Mouse (Mus musculus): ENCODE results near the gene Ppp1r14d. TPM values are rescaled to one million over a fixed set of nuclear protein-coding genes. Genes with fewer than 3 reads are reported as not detected.
A peak's percentile ranks its signal among the peaks of the same experiment; 100 is the strongest.

The Ppp1r14d gene
- polyA plus RNA-seq, 2 experiments: not detected

- Histone ChIP-seq H3K4me2 (replicated peaks; ENCODE audit: low read depth, low read length, severe bottlenecking) (no peak overlapping the region), H3K9ac (ENCODE audit: low read depth, low read length, severe bottlenecking) (peak overlapping the region; percentile 34; the same call in 1 of the 2 replicates), H3K9me3 (ENCODE audit: control insufficient read depth, low read length) (no peaks in the 10 kb centered on the region), H3K4me1 (ENCODE audit: control insufficient read depth, insufficient read depth, low read length) (peaks cover 6% of the 10 kb centered on the region), H3K27ac (replicated peaks; ENCODE audit: low read depth, low read length) (0 out of 2 replicates have a peak overlapping the region, but pooled peaks have one; percentile 19), H3K36me3 (ENCODE audit: control insufficient read depth, insufficient read depth, low read length) (peaks cover 24% of the 10 kb centered on the region), H3K27me3 (ENCODE audit: control insufficient read depth, insufficient read depth, low read length) (no peaks in the 10 kb centered on the region), H3K4me3 (replicated peaks; ENCODE audit: low read length) (no peak overlapping the region)
- WGBS: 14% methylated on average over 13 of the region's 13 CpGs
- no peak for TF ChIP-seq POLR2A (IDR thresholded peaks at IDR 0.05; ENCODE audit: borderline replicate concordance, extremely low read depth, insufficient read depth, insufficient read length)
- DNase-seq (ENCODE audit: low spot score) (no peak), ATAC-seq (ENCODE audit: low FRiP score, low read depth) (no peak)
Observed at GRCm38 (mm10) chr2:119172862-119173576, 56.7 kb downstream of the Ppp1r14d start.

- ATAC-seq (ENCODE audit: low FRiP score, low read depth) (no peak), DNase-seq (ENCODE audit: low spot score) (no peak)
- Histone ChIP-seq H3K9ac (ENCODE audit: low read depth, low read length, severe bottlenecking) (0 out of 2 replicates have a peak overlapping the region, but pooled peaks have one; percentile 34), H3K27me3 (ENCODE audit: control insufficient read depth, insufficient read depth, low read length) (0 out of 2 replicates have a peak, but pooled peaks cover under 1% of the 10 kb centered on the region), H3K4me1 (ENCODE audit: control insufficient read depth, insufficient read depth, low read length) (peaks cover 10% of the 10 kb centered on the region), H3K4me2 (replicated peaks; ENCODE audit: low read depth, low read length, severe bottlenecking) (no peak overlapping the region), H3K36me3 (ENCODE audit: control insufficient read depth, insufficient read depth, low read length) (peaks cover 22% of the 10 kb centered on the region), H3K27ac (replicated peaks; ENCODE audit: low read depth, low read length) (no peak overlapping the region), H3K4me3 (replicated peaks; ENCODE audit: low read length) (no peak overlapping the region), H3K9me3 (ENCODE audit: control insufficient read depth, low read length) (no peaks in the 10 kb centered on the region)
- TF ChIP-seq POLR2A (IDR thresholded peaks at IDR 0.05; ENCODE audit: borderline replicate concordance, extremely low read depth, insufficient read depth, insufficient read length): no peak
- 80% methylated on average over 7 of the region's 7 CpGs for WGBS
Observed at GRCm38 (mm10) chr2:119172446-119172845, 57.3 kb downstream of the Ppp1r14d start.

- Histone ChIP-seq H3K27ac (replicated peaks; ENCODE audit: low read depth, low read length) (no peak overlapping the region), H3K36me3 (ENCODE audit: control insufficient read depth, insufficient read depth, low read length) (peaks cover 18% of the 10 kb centered on the region), H3K4me2 (replicated peaks; ENCODE audit: low read depth, low read length, severe bottlenecking) (no peak overlapping the region), H3K4me3 (replicated peaks; ENCODE audit: low read length) (no peak overlapping the region), H3K9me3 (ENCODE audit: control insufficient read depth, low read length) (no peaks in the 10 kb centered on the region), H3K27me3 (ENCODE audit: control insufficient read depth, insufficient read depth, low read length) (0 out of 2 replicates have a peak, but pooled peaks cover 6% of the 10 kb centered on the region), H3K4me1 (ENCODE audit: control insufficient read depth, insufficient read depth, low read length) (peaks cover 14% of the 10 kb centered on the region), H3K9ac (ENCODE audit: low read depth, low read length, severe bottlenecking) (no peak overlapping the region)
- no peak for ATAC-seq (ENCODE audit: low FRiP score, low read depth)
- WGBS: 62% methylated on average over 8 of the region's 8 CpGs
- no peak for TF ChIP-seq POLR2A (IDR thresholded peaks at IDR 0.05; ENCODE audit: borderline replicate concordance, extremely low read depth, insufficient read depth, insufficient read length)
- DNase-seq (ENCODE audit: low spot score): peak; percentile 36
Observed at GRCm38 (mm10) chr2:119171574-119171973, 58.1 kb downstream of the Ppp1r14d start.

- no peak overlapping the region for H3K4me3 ChIP-seq (replicated peaks; ENCODE audit: low read length)
- no peak overlapping the region for H3K9ac ChIP-seq (ENCODE audit: low read depth, low read length, severe bottlenecking)
- 0 out of 2 replicates have a peak, but pooled peaks cover 6% of the 10 kb centered on the region for H3K27me3 ChIP-seq (ENCODE audit: control insufficient read depth, insufficient read depth, low read length)
- no peak overlapping the region for H3K27ac ChIP-seq (replicated peaks; ENCODE audit: low read depth, low read length)
- 83% methylated on average over 2 of the region's 2 CpGs for WGBS
- H3K4me2 ChIP-seq (replicated peaks; ENCODE audit: low read depth, low read length, severe bottlenecking): no peak overlapping the region
- H3K4me1 ChIP-seq (ENCODE audit: control insufficient read depth, insufficient read depth, low read length): peaks cover 14% of the 10 kb centered on the region
- H3K9me3 ChIP-seq (ENCODE audit: control insufficient read depth, low read length): no peaks in the 10 kb centered on the region
- ATAC-seq (ENCODE audit: low FRiP score, low read depth) (no peak), DNase-seq (ENCODE audit: low spot score) (no peak)
- H3K36me3 ChIP-seq (ENCODE audit: control insufficient read depth, insufficient read depth, low read length): peaks cover 7% of the 10 kb centered on the region; the same call in 1 of the 2 replicates
- TF ChIP-seq POLR2A (IDR thresholded peaks at IDR 0.05; ENCODE audit: borderline replicate concordance, extremely low read depth, insufficient read depth, insufficient read length): no peak
Observed at GRCm38 (mm10) chr2:119170282-119170681, 59.4 kb downstream of the Ppp1r14d start.

Other genes with a start within 250 kb of the Ppp1r14d start
- gene Ccdc32, start 200.5 kb downstream of the Ppp1r14d start, polyA plus RNA-seq (2012; rRNA removed): 13.5 and 14.6 TPM in 2 replicates
- gene Ccdc32, start 200.5 kb downstream of the Ppp1r14d start, polyA plus RNA-seq (2014; fragmentation: Nextera tagmentation; extraction: Ambion mirVana): 21.5 and 23.5 TPM in 2 replicates
- gene Rpusd2, start 195.1 kb downstream of the Ppp1r14d start, polyA plus RNA-seq (2012; rRNA removed): 6.0 and 6.2 TPM in 2 replicates
- gene Rpusd2, start 195.1 kb downstream of the Ppp1r14d start, polyA plus RNA-seq (2014; fragmentation: Nextera tagmentation; extraction: Ambion mirVana): 3.6 and 3.8 TPM in 2 replicates
- gene Knl1, start 182.8 kb downstream of the Ppp1r14d start, polyA plus RNA-seq (2012; rRNA removed): 3.6 and 5.5 TPM in 2 replicates
- 34.5 and 37.1 TPM in 2 replicates for gene Knl1, start 182.8 kb downstream of the Ppp1r14d start, polyA plus RNA-seq (2014; fragmentation: Nextera tagmentation; extraction: Ambion mirVana)
- 37.6 and 38.6 TPM in 2 replicates for gene Rad51, start 117.1 kb downstream of the Ppp1r14d start, polyA plus RNA-seq (2012; rRNA removed)
- 41.5 and 44.7 TPM in 2 replicates for gene Rad51, start 117.1 kb downstream of the Ppp1r14d start, polyA plus RNA-seq (2014; fragmentation: Nextera tagmentation; extraction: Ambion mirVana)
- 25.4 and 27.4 TPM in 2 replicates for gene Rmdn3, start 72.9 kb downstream of the Ppp1r14d start, polyA plus RNA-seq (2012; rRNA removed)
- gene Rmdn3, start 72.9 kb downstream of the Ppp1r14d start, polyA plus RNA-seq (2014; fragmentation: Nextera tagmentation; extraction: Ambion mirVana): 38.9 and 40.7 TPM in 2 replicates
- gene Gchfr, start 62.1 kb downstream of the Ppp1r14d start, polyA plus RNA-seq (2012; rRNA removed): 5.6 and 6.2 TPM in 2 replicates
- 14.8 and 20.9 TPM in 2 replicates for gene Gchfr, start 62.1 kb downstream of the Ppp1r14d start, polyA plus RNA-seq (2014; fragmentation: Nextera tagmentation; extraction: Ambion mirVana)
- 0.05 and 0.15 TPM in 2 replicates for gene Gm14137, start 55.4 kb downstream of the Ppp1r14d start, polyA plus RNA-seq (2012; rRNA removed)
- 0.57 and 0.69 TPM in 2 replicates for gene Gm14137, start 55.4 kb downstream of the Ppp1r14d start, polyA plus RNA-seq (2014; fragmentation: Nextera tagmentation; extraction: Ambion mirVana)
- 88.0 and 97.9 TPM in 2 replicates for gene Zfyve19, start 21.3 kb downstream of the Ppp1r14d start, polyA plus RNA-seq (2012; rRNA removed)
- 46.3 and 52.1 TPM in 2 replicates for gene Zfyve19, start 21.3 kb downstream of the Ppp1r14d start, polyA plus RNA-seq (2014; fragmentation: Nextera tagmentation; extraction: Ambion mirVana)
- 18.1 and 33.1 TPM in 2 replicates for gene Dnajc17, start 21.1 kb downstream of the Ppp1r14d start, polyA plus RNA-seq (2012; rRNA removed)
- 18.0 and 20.5 TPM in 2 replicates for gene Dnajc17, start 21.1 kb downstream of the Ppp1r14d start, polyA plus RNA-seq (2014; fragmentation: Nextera tagmentation; extraction: Ambion mirVana)
- gene Spint1, start 7.5 kb upstream of the Ppp1r14d start, polyA plus RNA-seq (2012; rRNA removed): 9.2 and 11.6 TPM in 2 replicates
- gene Spint1, start 7.5 kb upstream of the Ppp1r14d start, polyA plus RNA-seq (2014; fragmentation: Nextera tagmentation; extraction: Ambion mirVana): 18.2 and 19.5 TPM in 2 replicates
- 4.5 and 6.8 TPM in 2 replicates for gene Rhov, start 41.4 kb upstream of the Ppp1r14d start, polyA plus RNA-seq (2012; rRNA removed)
- gene Rhov, start 41.4 kb upstream of the Ppp1r14d start, polyA plus RNA-seq (2014; fragmentation: Nextera tagmentation; extraction: Ambion mirVana): 14.7 and 15.1 TPM in 2 replicates
- 17.0 and 19.2 TPM in 2 replicates for gene Vps18, start 58.8 kb upstream of the Ppp1r14d start, polyA plus RNA-seq (2012; rRNA removed)
- gene Vps18, start 58.8 kb upstream of the Ppp1r14d start, polyA plus RNA-seq (2014; fragmentation: Nextera tagmentation; extraction: Ambion mirVana): 14.8 and 16.6 TPM in 2 replicates
- 8.7 and 9.0 TPM in 2 replicates for gene Dll4, start 95.9 kb upstream of the Ppp1r14d start, polyA plus RNA-seq (2012; rRNA removed)
- 5.1 and 6.2 TPM in 2 replicates for gene Dll4, start 95.9 kb upstream of the Ppp1r14d start, polyA plus RNA-seq (2014; fragmentation: Nextera tagmentation; extraction: Ambion mirVana)
- gene Chac1, start 121.3 kb upstream of the Ppp1r14d start, polyA plus RNA-seq (2012; rRNA removed): 0.79 and 0.94 TPM in 2 replicates
- gene Chac1, start 121.3 kb upstream of the Ppp1r14d start, polyA plus RNA-seq (2014; fragmentation: Nextera tagmentation; extraction: Ambion mirVana): 0.48 and 0.68 TPM in 2 replicates
- gene Ino80, start 247.8 kb upstream of the Ppp1r14d start, polyA plus RNA-seq (2012; rRNA removed): 15.7 and 16.4 TPM in 2 replicates
- gene Ino80, start 247.8 kb upstream of the Ppp1r14d start, polyA plus RNA-seq (2014; fragmentation: Nextera tagmentation; extraction: Ambion mirVana): 6.3 TPM in 2 replicates

Data from limb, embryonic 14.5 days (tissue).